Mouse (Mus musculus): ENCODE data around the gene Cacnb4.

Gene Cacnb4

GRCm38 (mm10) chr2:52521012-52521411 lies 155.6 kb downstream of the Cacnb4 start:
- DNase-seq (ENCODE audit: low spot score) = no peak

- no peak for DNase-seq (ENCODE audit: low spot score)
Measured at GRCm38 (mm10) chr2:52518740-52519139, 157.9 kb downstream of the Cacnb4 start.

- DNase-seq (ENCODE audit: low spot score) = no peak
Measured at GRCm38 (mm10) chr2:52516534-52516933, 160.1 kb downstream of the Cacnb4 start.

GRCm38 (mm10) chr2:52512865-52513388 lies 163.7 kb downstream of the Cacnb4 start:
- DNase-seq (ENCODE audit: low spot score) = no peak

- DNase-seq (ENCODE audit: low spot score) = no peak
Measured at GRCm38 (mm10) chr2:52512206-52512605, 164.4 kb downstream of the Cacnb4 start.

GRCm38 (mm10) chr2:52511799-52512198 lies 164.8 kb downstream of the Cacnb4 start:
- no peak for DNase-seq (ENCODE audit: low spot score)

GRCm38 (mm10) chr2:52509779-52510500 lies 166.7 kb downstream of the Cacnb4 start:
- DNase-seq (ENCODE audit: low spot score) = no peak

GRCm38 (mm10) chr2:52505164-52505563 lies 171.5 kb downstream of the Cacnb4 start:
- DNase-seq (ENCODE audit: low spot score) = no peak

GRCm38 (mm10) chr2:52504762-52505161 lies 171.9 kb downstream of the Cacnb4 start:
- no peak for DNase-seq (ENCODE audit: low spot score)

GRCm38 (mm10) chr2:52499849-52500262 lies 176.8 kb downstream of the Cacnb4 start:
- no peak for DNase-seq (ENCODE audit: low spot score)

- no peak for DNase-seq (ENCODE audit: low spot score)
Measured at GRCm38 (mm10) chr2:52499101-52499537, 177.5 kb downstream of the Cacnb4 start.

- no peak for DNase-seq (ENCODE audit: low spot score)
Measured at GRCm38 (mm10) chr2:52495097-52495694, 181.4 kb downstream of the Cacnb4 start.

GRCm38 (mm10) chr2:52494274-52494673 lies 182.4 kb downstream of the Cacnb4 start:
- DNase-seq (ENCODE audit: low spot score) = no peak

- DNase-seq (ENCODE audit: low spot score) = no peak
Measured at GRCm38 (mm10) chr2:52492867-52493266, 183.8 kb downstream of the Cacnb4 start.

- no peak for DNase-seq (ENCODE audit: low spot score)
Measured at GRCm38 (mm10) chr2:52489840-52490239, 186.8 kb downstream of the Cacnb4 start.

GRCm38 (mm10) chr2:52483496-52483895 lies 193.1 kb downstream of the Cacnb4 start:
- DNase-seq (ENCODE audit: low spot score) = no peak

- no peak for DNase-seq (ENCODE audit: low spot score)
Measured at GRCm38 (mm10) chr2:52480476-52480875, 196.2 kb downstream of the Cacnb4 start.

GRCm38 (mm10) chr2:52478501-52478900 lies 198.1 kb downstream of the Cacnb4 start:
- DNase-seq (ENCODE audit: low spot score) = no peak

GRCm38 (mm10) chr2:52477550-52477907 lies 199.1 kb downstream of the Cacnb4 start:
- no peak for DNase-seq (ENCODE audit: low spot score)

- no peak for DNase-seq (ENCODE audit: low spot score)
Measured at GRCm38 (mm10) chr2:52476801-52477549, 199.7 kb downstream of the Cacnb4 start.

GRCm38 (mm10) chr2:52475854-52476253 lies 200.8 kb downstream of the Cacnb4 start:
- DNase-seq (ENCODE audit: low spot score) = no peak

- DNase-seq (ENCODE audit: low spot score) = no peak
Measured at GRCm38 (mm10) chr2:52474570-52474969, 202.1 kb downstream of the Cacnb4 start.

Measured in testis, postnatal 10 days (tissue).